Mouse (Mus musculus): ENCODE data around the gene Olfr545. TPM values are rescaled to one million over a fixed set of nuclear protein-coding genes. Genes with fewer than 3 reads are reported as not detected.

Gene Olfr545
- polyA plus RNA-seq, 1 experiment from 2014 or later = 0.16 TPM

DNA sequence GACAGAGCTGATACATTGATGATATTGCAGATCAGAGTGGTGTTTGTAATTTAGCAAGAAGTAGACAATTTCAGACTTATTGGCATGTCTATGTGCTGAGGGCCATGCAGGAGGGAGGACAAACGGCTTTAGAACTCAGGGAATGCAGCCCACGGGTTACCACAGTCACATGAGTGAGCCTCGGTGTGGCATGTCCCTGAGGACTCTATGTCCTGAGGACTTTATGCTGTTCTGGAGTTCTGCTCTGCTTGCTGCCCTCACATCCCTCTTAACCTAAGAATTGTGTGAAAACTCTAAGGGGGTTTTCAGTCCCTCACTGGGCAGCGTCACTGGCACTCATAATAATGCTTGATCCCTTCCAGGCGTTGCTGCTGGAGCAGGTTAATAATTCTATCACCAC lies 26.7 kb downstream of the Olfr545 start:
- no peak overlapping the region for H3K27ac ChIP-seq (ENCODE audit: low read depth, low read length)
- no peaks in the 10 kb centered on the region for H3K9me3 ChIP-seq (ENCODE audit: control insufficient read depth, low read length)
- no peak overlapping the region for H3K4me3 ChIP-seq (ENCODE audit: low read depth, low read length)
- H3K4me1 ChIP-seq (ENCODE audit: control insufficient read depth, insufficient read depth, low read length) = no peaks in the 10 kb centered on the region
- peaks cover 7% of the 10 kb centered on the region for H3K36me3 ChIP-seq (ENCODE audit: control insufficient read depth, insufficient read depth, low read length)
- ATAC-seq (ENCODE audit: low FRiP score) (no peak), DNase-seq (ENCODE audit: low spot score, missing footprints) (no peak)
- no peak overlapping the region for H3K4me2 ChIP-seq
- no peaks in the 10 kb centered on the region for H3K27me3 ChIP-seq (ENCODE audit: control insufficient read depth, insufficient read depth, low read length)
- 75% methylated on average over 5 of the region's 5 CpGs for WGBS
- H3K9ac ChIP-seq (ENCODE audit: low read length) = no peak overlapping the region

GRCm38 (mm10) chr7:102467566-102467965 lies 31.8 kb downstream of the Olfr545 start:
- Histone ChIP-seq H3K4me2 (no peak overlapping the region), H3K9me3 (ENCODE audit: control insufficient read depth, low read length) (no peaks in the 10 kb centered on the region), H3K9ac (ENCODE audit: low read length) (no peak overlapping the region), H3K27me3 (ENCODE audit: control insufficient read depth, insufficient read depth, low read length) (no peaks in the 10 kb centered on the region), H3K36me3 (ENCODE audit: control insufficient read depth, insufficient read depth, low read length) (peaks cover 31% of the 10 kb centered on the region), H3K4me3 (ENCODE audit: low read depth, low read length) (no peak overlapping the region), H3K4me1 (ENCODE audit: control insufficient read depth, insufficient read depth, low read length) (no peaks in the 10 kb centered on the region), H3K27ac (ENCODE audit: low read depth, low read length) (no peak overlapping the region)
- DNase-seq (ENCODE audit: low spot score, missing footprints) (no peak), ATAC-seq (ENCODE audit: low FRiP score) (no peak)
- 90% methylated on average over 8 of the region's 8 CpGs for WGBS

GRCm38 (mm10) chr7:102458618-102459380 lies 40.6 kb downstream of the Olfr545 start:
- H3K9ac ChIP-seq (ENCODE audit: low read length) = no peak overlapping the region
- no peaks in the 10 kb centered on the region for H3K27me3 ChIP-seq (ENCODE audit: control insufficient read depth, insufficient read depth, low read length)
- H3K4me2 ChIP-seq = no peak overlapping the region
- WGBS = 79% methylated on average over 5 of the region's 5 CpGs
- no peak overlapping the region for H3K4me3 ChIP-seq (ENCODE audit: low read depth, low read length)
- ATAC-seq (ENCODE audit: low FRiP score) (no peak), DNase-seq (ENCODE audit: low spot score, missing footprints) (no peak)
- no peaks in the 10 kb centered on the region for H3K9me3 ChIP-seq (ENCODE audit: control insufficient read depth, low read length)
- no peak overlapping the region for H3K27ac ChIP-seq (ENCODE audit: low read depth, low read length)
- peaks cover 40% of the 10 kb centered on the region for H3K36me3 ChIP-seq (ENCODE audit: control insufficient read depth, insufficient read depth, low read length)
- H3K4me1 ChIP-seq (ENCODE audit: control insufficient read depth, insufficient read depth, low read length) = no peaks in the 10 kb centered on the region

- ATAC-seq (ENCODE audit: low FRiP score) (no peak), DNase-seq (ENCODE audit: low spot score, missing footprints) (no peak)
- Histone ChIP-seq H3K27ac (ENCODE audit: low read depth, low read length) (no peak overlapping the region), H3K4me1 (ENCODE audit: control insufficient read depth, insufficient read depth, low read length) (peaks cover 15% of the 10 kb centered on the region; the same call in 1 of the 2 replicates), H3K4me2 (no peak overlapping the region), H3K4me3 (ENCODE audit: low read depth, low read length) (no peak overlapping the region), H3K9me3 (ENCODE audit: control insufficient read depth, low read length) (no peaks in the 10 kb centered on the region), H3K9ac (ENCODE audit: low read length) (no peak overlapping the region), H3K36me3 (ENCODE audit: control insufficient read depth, insufficient read depth, low read length) (peaks cover 22% of the 10 kb centered on the region), H3K27me3 (ENCODE audit: control insufficient read depth, insufficient read depth, low read length) (no peaks in the 10 kb centered on the region)
- WGBS = 95% methylated on average over 9 of the region's 9 CpGs
These were observed 52.9 kb downstream of the Olfr545 start for GRCm38 (mm10) chr7:102446438-102446837.

DNA sequence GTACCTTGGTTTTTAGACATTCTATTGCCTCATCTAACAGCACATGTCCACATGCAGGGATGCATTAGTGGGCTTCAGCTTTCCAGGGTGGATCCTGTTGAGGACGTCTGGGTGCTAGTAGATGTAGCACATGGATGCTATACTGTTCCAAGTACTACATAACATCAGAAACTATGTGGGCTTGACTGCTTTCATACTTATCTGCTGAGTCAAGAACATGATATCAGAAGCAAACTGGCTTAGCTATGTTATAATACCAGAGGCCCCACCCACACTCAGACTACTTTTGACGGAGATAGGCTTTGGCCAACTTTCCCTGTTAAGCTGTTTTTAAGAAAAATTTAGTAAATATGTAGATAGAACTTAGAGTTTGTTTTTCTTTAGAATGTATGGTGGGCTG lies 55.1 kb downstream of the Olfr545 start:
- Histone ChIP-seq H3K9me3 (ENCODE audit: control insufficient read depth, low read length) (no peaks in the 10 kb centered on the region), H3K4me3 (ENCODE audit: low read depth, low read length) (no peak overlapping the region), H3K36me3 (ENCODE audit: control insufficient read depth, insufficient read depth, low read length) (peaks cover 20% of the 10 kb centered on the region), H3K27me3 (ENCODE audit: control insufficient read depth, insufficient read depth, low read length) (peaks cover 2% of the 10 kb centered on the region; the same call in 1 of the 2 replicates), H3K4me2 (no peak overlapping the region), H3K9ac (ENCODE audit: low read length) (no peak overlapping the region), H3K27ac (ENCODE audit: low read depth, low read length) (no peak overlapping the region), H3K4me1 (ENCODE audit: control insufficient read depth, insufficient read depth, low read length) (peaks cover 15% of the 10 kb centered on the region; the same call in 1 of the 2 replicates)
- DNase-seq (ENCODE audit: low spot score, missing footprints) (no peak), ATAC-seq (ENCODE audit: low FRiP score) (no peak)
- WGBS = 80% methylated on average over 2 of the region's 2 CpGs

- Histone ChIP-seq H3K9ac (ENCODE audit: low read length) (peak overlapping the region; percentile 90), H3K4me2 (peak overlapping the region; percentile 43), H3K36me3 (ENCODE audit: control insufficient read depth, insufficient read depth, low read length) (peaks cover 11% of the 10 kb centered on the region; the same call in 1 of the 2 replicates), H3K4me3 (ENCODE audit: low read depth, low read length) (peak overlapping the region; percentile 91), H3K27me3 (ENCODE audit: control insufficient read depth, insufficient read depth, low read length) (peaks cover 2% of the 10 kb centered on the region; the same call in 1 of the 2 replicates), H3K4me1 (ENCODE audit: control insufficient read depth, insufficient read depth, low read length) (peaks cover 15% of the 10 kb centered on the region; the same call in 1 of the 2 replicates), H3K9me3 (ENCODE audit: control insufficient read depth, low read length) (no peaks in the 10 kb centered on the region), H3K27ac (ENCODE audit: low read depth, low read length) (no peak overlapping the region; the same call in 1 of the 2 replicates)
- ATAC-seq (ENCODE audit: low FRiP score) (0 out of 2 replicates have a peak, but pooled peaks have one; percentile 10), DNase-seq (ENCODE audit: low spot score, missing footprints) (no peak)
- 5% methylated on average over 4 of the region's 4 CpGs for WGBS
These were observed 56.9 kb downstream of the Olfr545 start for GRCm38 (mm10) chr7:102442432-102442831.

DNA sequence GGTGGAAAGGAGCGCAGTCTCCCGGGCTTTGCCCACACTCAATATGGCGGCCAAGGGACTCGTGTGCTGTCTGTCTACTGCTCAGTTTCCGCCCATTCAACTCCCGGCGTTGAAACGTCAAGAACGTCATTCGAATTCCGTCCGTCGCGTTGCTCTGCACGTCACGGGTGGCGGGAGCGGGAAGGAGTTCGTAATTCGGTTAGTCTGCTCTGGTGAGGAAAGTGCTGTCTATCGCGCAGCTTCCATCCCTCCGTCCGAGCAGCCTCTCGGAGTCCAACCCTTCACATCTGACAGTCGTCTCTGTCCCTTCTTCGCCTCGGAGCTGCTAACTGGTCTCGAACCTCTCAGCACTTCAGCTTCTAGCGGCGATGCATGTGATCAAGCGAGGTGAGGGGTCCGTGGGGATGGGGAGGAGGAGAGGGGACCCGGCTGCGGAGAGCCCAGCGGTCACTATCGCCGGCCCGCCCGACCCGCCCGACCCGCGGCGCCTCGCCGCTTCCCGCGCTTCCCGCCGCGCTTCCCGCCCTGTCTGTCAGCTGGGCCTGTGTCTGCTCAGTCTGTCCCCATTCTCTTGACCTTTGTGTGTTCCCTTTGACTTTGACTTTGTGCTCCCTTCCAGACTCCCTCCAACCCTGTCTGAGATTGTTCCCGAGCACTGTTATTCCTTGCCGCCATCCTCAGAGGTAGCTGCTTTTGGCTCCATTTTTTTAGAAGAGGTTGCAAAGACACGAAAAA lies 57.5 kb downstream of the Olfr545 start, which contains the start of gene Rrm1:
TSS of gene Rrm1 (plus strand) at position 39 of the 735 bp plus-strand sequence.
- H3K27me3 ChIP-seq (ENCODE audit: control insufficient read depth, insufficient read depth, low read length) = peaks cover 2% of the 10 kb centered on the region; the same call in 1 of the 2 replicates
- H3K27ac ChIP-seq (ENCODE audit: low read depth, low read length) = peak within 1 kb of the TSS; percentile 84
- under 1% methylated on average over 55 of the region's 56 CpGs for WGBS
- peak; percentile 98 for ATAC-seq (ENCODE audit: low FRiP score)
- peaks cover 15% of the 10 kb centered on the region; the same call in 1 of the 2 replicates for H3K4me1 ChIP-seq (ENCODE audit: control insufficient read depth, insufficient read depth, low read length)
- peaks cover 11% of the 10 kb centered on the region; the same call in 1 of the 2 replicates for H3K36me3 ChIP-seq (ENCODE audit: control insufficient read depth, insufficient read depth, low read length)
- peak within 1 kb of the TSS; percentile 91 for H3K4me3 ChIP-seq (ENCODE audit: low read depth, low read length)
- peak; percentile 99 for DNase-seq (ENCODE audit: low spot score, missing footprints)
- peak within 1 kb of the TSS; percentile 43 for H3K4me2 ChIP-seq
- H3K9ac ChIP-seq (ENCODE audit: low read length) = peak within 1 kb of the TSS; percentile 90
- no peaks in the 10 kb centered on the region for H3K9me3 ChIP-seq (ENCODE audit: control insufficient read depth, low read length)

Measured in midbrain, embryonic 11.5 days (tissue).